Mouse (Mus musculus) spleen, postnatal 4 days (tissue): Measurements from ENCODE around the gene Lrrc8c.

ENCODE experiments used
- DNase-seq, 2 experiments: peaks; one replicate each; pipeline ENCODE4 v3.0.0; 2022; ENCODE audit warnings: low spot score in 2 of 2

Gene Lrrc8c

GRCm38 (mm10) chr5:105598866-105599265 lies 79.7 kb downstream of the Lrrc8c start:
- DNase-seq, result no peak

- DNase-seq, result no peak
These were observed 80.1 kb downstream of the Lrrc8c start for GRCm38 (mm10) chr5:105599315-105599714.

DNA sequence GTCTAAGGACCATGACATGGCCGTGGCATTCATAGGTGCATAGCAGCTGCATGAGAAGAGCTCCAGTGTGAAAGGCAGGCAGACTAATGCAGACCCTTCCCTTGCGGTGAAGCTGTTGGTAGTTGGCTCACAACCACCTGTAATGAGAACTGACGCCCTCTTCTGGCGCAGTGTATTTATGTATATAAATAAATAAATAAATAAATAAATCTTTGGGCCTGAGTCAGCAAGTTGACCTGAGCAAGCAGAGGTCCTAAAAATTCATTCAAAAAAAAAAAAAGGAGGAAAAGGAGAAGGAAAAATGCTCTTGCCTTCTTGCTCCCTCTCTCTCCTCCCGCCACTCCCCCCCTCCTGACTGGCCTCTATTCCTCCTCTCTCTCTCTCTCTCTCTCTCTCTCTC lies 81.8 kb downstream of the Lrrc8c start:
- DNase-seq, result no peak

DNA sequence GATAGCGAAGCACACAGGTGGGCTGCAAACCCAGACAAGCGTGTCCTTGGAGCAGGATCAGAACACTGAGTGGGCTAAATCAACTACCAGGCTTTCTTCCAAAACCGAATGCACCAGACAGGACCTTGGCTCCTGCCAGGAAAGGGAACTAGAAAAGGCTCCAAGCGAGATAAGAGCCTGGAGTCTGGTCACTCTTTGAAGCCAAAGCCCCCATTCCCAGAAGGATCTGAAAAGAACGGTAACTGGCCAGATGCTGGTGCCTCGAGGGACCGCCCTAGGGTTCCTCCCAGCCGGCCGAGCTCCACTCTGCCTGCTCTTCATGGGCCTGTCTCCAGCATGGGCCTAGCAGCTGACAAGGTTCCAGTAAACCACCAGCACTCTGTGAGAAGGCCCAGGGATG lies 83.4 kb downstream of the Lrrc8c start:
- no peak for DNase-seq

DNA sequence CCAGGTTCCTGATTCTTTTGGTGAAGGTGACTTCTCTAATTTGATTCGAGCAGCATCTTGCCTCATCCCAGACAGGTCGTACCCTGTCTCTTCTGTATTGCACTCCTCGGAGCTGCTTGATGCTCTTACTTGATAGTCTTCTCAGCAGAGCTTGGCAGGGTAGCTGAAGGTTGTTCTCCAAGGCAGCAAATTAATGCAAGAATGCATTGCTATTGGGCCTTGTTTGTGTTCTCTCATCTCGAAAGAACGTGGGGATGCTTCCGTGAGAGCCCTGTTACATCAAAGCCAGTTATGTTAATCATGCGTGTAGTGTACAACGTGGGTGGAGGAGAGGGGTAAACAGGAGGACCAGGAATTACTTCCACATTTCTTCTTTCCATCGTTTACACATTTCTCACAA lies 86.5 kb downstream of the Lrrc8c start:
- no peak for DNase-seq

DNA sequence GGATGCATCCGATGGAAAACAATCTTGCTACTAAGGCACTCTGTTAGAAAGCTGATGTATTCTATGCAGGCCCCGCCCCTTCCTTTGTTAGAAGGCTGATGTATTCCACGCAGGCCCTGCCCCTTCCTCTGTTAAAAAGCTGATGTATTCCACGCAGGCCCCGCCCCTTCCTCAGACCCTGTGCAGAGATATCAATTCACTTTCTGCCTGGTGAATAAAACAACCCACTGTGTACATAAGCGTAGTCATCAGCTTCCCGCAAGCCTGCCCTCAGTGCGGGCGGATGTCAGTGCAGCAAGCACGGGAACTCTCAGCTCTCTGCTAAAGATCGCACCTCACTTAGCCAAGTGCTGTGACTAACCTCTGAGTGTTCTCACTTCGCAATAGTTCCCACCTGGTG lies 90.5 kb downstream of the Lrrc8c start:
- no peak for DNase-seq

DNA sequence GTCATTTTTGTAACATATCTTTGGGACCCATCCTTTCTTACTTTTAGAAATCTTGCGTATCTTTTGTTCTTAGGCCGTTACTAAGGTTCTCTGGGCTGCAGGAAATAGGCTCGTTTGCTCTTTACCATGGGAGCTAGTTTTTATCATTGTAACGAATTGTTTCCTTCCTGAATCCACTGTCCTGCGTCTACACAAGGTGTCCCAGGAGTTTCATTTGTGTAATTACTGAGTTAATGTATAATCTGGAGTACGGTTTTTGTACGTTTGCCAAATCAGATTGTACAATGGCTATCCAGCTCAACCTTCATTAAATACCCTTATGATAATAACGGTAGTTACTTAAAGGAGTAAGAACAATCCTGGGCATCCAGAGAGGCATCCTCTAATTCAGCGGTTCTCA lies 93.8 kb downstream of the Lrrc8c start:
- no peak for DNase-seq

GRCm38 (mm10) chr5:105614000-105614399 lies 94.8 kb downstream of the Lrrc8c start:
- DNase-seq, result no peak

- no peak for DNase-seq
These were observed 95.7 kb downstream of the Lrrc8c start for GRCm38 (mm10) chr5:105614682-105615434.

GRCm38 (mm10) chr5:105615871-105616454 lies 96.8 kb downstream of the Lrrc8c start:
- DNase-seq, result no peak

- no peak for DNase-seq
These were observed 97.3 kb downstream of the Lrrc8c start for GRCm38 (mm10) chr5:105616538-105616937.

DNA sequence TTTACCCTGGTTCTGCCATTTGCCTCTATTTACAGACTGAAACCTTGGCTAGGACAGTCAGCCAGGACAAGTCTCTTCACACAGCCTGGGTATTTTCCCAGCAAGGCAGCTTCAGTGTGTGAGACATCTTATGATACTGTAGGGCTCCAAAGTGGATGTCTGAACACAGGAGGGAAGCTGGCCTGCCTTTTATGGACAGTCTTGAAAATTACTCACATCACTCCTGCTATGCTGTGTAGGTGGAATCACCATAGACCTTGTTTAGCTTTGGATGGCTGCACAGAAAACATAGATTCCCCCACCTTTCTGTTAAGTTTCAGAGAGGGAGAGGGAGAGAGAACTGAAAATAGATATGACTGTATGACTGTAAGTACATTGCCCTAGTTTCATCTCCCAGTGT lies 99.3 kb downstream of the Lrrc8c start:
- DNase-seq, result no peak

GRCm38 (mm10) chr5:105619666-105620065 lies 100.5 kb downstream of the Lrrc8c start:
- DNase-seq, result no peak

DNA sequence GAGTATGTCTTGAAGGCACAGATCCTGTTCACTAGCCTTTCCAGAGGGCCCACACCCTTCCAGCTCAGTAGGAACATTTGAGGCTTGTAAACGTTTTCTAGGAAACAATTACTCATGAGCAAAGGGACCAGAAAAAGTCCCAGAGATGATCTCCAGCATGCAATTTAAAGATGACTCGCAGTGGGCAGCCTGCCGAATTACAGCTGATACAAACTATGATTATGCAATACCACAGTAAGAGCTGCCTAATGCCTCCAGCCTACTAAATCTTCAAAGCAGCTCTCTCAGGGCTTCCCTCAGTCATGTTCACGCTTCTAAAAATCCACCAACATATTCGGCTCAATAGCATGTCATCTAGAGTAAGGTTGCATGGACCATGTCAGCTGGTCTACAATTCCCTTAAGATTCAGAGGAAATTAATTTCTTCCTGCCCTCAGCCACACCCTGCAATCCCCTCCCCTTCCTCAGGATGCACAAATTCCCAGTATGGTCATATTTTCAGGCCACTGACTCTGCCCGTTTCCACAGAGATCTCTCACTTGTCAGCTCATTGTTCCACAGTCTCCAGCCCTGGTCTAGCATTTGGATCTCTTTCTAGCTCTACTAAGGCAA lies 101.4 kb downstream of the Lrrc8c start:
- no peak for DNase-seq

DNA sequence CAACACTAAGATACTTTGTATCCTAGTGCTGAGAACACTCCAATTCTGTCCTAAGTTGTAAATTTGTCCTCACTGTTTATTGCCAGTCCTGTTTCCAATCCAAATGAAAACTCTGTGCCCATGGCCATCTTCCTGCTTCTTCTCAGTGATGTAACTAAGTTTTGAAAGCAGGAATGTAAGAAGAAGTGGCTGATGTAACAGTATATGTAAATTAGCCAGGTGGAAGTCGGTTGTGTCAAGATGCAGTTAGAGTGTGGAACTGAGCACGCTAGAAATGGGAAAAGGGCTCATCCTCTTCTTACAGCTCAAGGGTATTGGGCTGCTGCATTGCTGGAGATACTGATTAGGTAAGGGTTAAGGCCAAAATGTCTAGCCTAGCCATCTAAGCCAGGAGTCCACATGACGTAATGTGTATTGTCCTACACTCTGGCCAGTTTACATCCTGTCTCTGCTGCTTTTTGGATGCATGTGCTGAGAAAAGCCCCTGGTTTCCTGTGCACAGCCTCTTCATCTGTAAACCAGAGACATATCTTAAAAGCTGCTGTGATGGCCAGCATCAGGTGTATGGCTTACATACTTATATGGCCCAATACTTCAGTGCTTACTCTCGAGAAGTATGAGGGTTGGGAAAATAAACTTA lies 104.0 kb downstream of the Lrrc8c start:
- DNase-seq, result no peak

GRCm38 (mm10) chr5:105624257-105624656 lies 105.1 kb downstream of the Lrrc8c start:
- DNase-seq, result no peak

GRCm38 (mm10) chr5:105625504-105626150 lies 106.4 kb downstream of the Lrrc8c start:
- DNase-seq, result no peak

DNA sequence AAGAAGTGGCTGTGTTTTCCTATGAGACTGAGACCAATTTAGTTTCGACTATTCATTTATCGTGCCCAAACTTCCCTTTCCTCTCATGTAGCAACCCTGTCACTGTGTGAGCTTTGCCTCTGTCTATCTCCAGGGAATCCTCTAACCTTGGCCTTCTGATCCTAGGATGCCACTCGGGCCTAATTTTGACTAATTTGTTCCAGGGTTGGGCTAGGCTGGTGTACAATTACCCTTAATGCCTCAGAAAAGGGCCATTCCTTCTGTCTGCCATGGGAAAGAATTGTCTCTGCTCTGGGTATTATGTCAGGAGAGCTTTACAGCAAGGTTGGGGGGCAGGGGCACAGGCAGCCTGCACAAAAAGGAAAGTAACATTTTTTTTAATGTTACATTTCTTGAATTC lies 107.2 kb downstream of the Lrrc8c start:
- DNase-seq, result no peak

- no peak for DNase-seq
These were observed 107.9 kb downstream of the Lrrc8c start for GRCm38 (mm10) chr5:105627093-105627492.

GRCm38 (mm10) chr5:105629955-105630354 lies 110.8 kb downstream of the Lrrc8c start:
- no peak for DNase-seq

DNA sequence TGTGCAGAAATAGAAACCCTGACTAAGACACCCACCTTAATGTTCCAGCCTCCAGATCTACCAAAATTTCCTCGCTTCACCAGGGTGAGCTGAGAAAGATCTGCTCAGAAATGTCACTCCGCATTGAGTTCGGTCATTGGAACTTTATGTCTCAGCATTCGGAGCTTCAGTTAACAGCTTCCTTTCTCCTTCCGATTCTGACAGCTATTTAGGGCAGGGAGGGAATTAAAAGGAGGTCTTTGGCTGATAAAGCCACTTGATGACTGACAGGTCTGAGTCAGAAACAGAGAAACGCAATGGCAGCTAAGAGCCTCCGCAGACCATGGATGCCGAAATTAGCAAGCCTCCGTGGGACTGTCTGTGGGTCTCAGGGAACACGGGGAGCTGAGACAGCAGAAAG lies 112.9 kb downstream of the Lrrc8c start:
- no peak for DNase-seq

DNA sequence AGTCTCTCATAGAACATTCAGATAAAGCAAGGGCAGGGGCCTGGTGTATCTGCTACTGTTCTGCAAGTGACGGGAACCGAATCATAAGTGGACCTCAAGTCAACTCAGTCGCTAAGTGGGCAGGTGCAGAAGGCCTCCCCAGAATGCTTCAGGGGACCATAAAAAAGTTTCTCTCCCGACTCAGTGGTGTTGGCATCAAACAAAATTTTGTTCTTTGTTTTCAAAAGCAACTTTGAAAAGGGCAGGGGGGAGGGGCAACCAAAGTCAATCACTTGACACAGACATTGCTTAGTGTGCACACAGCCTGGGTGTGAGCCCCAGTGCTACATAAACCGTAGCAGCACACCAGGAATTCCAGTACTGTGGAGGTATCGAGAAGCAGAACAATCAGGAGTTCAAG lies 116.4 kb downstream of the Lrrc8c start:
- DNase-seq, result no peak
